Mouse (Mus musculus) liver, adult 2 months (tissue): ENCODE data around the gene E2f8. TPM values are rescaled to one million over a fixed set of nuclear protein-coding genes. Genes with fewer than 3 reads are reported as not detected.

Source experiments
- DNase-seq: peaks from one replicate; pipeline ENCODE4 v3.0.0-alpha.2; 2011; ENCODE audit warnings: low read depth, low spot score; ENCODE audit errors: extremely low read depth
- H3K27ac ChIP-seq: fragments of 200-500 bp; replicated peaks from 2 replicates; pipeline ENCODE4 v1.5.1; 2012; ENCODE audit warnings: low read depth, mild to moderate bottlenecking, control low read depth, inconsistent platforms, low read length; ENCODE audit not compliant: insufficient read depth
- H3K27me3 ChIP-seq: fragments of 200-500 bp; 2 replicates; pipeline ENCODE4 v1.6.1; 2012; ENCODE audit warnings: mild to moderate bottlenecking, moderate library complexity, low read length, inconsistent platforms; ENCODE audit not compliant: control insufficient read depth, insufficient read depth
- H3K36me3 ChIP-seq: fragments of 200-500 bp; 2 replicates; pipeline ENCODE4 v1.6.1; 2012; ENCODE audit warnings: low read length, inconsistent platforms; ENCODE audit not compliant: control insufficient read depth, insufficient read depth
- H3K4me1 ChIP-seq: fragments of 200-500 bp; 2 replicates; pipeline ENCODE4 v1.6.1; 2011; ENCODE audit warnings: low read length; ENCODE audit not compliant: control insufficient read depth, insufficient read depth
- H3K4me3 ChIP-seq: fragments of 200-500 bp; 2 replicates; pipeline ENCODE4 v1.5.1; 2011; ENCODE audit warnings: low read depth, mild to moderate bottlenecking, control low read depth, low read length, moderate library complexity; ENCODE audit not compliant: insufficient read depth
- H3K79me2 ChIP-seq: fragments of 200-500 bp; 2 replicates; pipeline ENCODE4 v1.6.1; 2012; ENCODE audit warnings: inconsistent platforms, mild to moderate bottlenecking, low read length, moderate library complexity; ENCODE audit not compliant: control insufficient read depth, insufficient read depth
- H3K9ac ChIP-seq: fragments of 200-500 bp; 2 replicates; pipeline ENCODE4 v1.6.1; 2012; ENCODE audit warnings: low read depth, mild to moderate bottlenecking, control low read depth, inconsistent platforms, low read length
- CTCF ChIP-seq: fragments of 200-500 bp; IDR thresholded peaks from 2 replicates; pipeline ENCODE4 v1.5.1; 2011; ENCODE audit warnings: low read depth, low read length, control low read depth
- POLR2A ChIP-seq: fragments of 200-500 bp; IDR thresholded peaks from 2 replicates; pipeline ENCODE4 v1.6.1; 2011; ENCODE audit warnings: low read length, control low read depth; ENCODE audit not compliant: insufficient read depth; ENCODE audit errors: extremely low read depth
- WGBS: fragments of 180-500 bp; shearing (Covaris S2); methylation state at CpG from one replicate; pipeline ENCODE4 v1.1.7; 2018; 5-methylcytosine and 5-hydroxymethylcytosine counted together
- polyA plus RNA-seq: library from polyadenylated mRNA; depleted of rRNA; stranded (reverse); fragments of >200 nt; gene quantifications from 2 replicates; pipeline ENCODE4 v1.2.3, GENCODE M21; 2012
- total RNA-seq: library from RNA; depleted of rRNA; stranded (reverse); fragments of >200 nt; gene quantifications from 2 replicates; pipeline ENCODE4 v1.2.3, GENCODE M21; 2014

E2f8 gene
- total and polyA plus RNA-seq, 2 experiments, result 0.83 to 2.6 TPM

DNA sequence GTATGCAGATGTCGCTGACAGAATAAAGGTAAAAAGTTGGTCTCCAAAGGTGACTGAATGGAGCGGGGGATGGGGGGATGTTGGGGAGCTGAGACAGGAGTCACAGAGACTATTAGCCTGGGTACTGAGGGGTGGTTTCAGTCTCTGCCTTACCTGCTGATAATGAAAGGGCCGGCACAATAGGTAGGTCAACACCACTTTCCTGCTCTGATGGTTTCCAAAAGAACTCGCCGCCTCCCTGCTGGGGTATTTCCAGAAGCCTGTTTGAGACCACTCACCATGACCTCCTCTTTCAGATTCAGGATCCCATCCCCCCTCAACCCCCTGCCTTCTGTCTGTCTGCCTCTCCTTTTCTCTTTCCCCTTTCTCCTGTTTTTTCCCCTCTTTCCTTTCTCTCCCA is 36.6 kb upstream of the E2f8 start:
- no peaks in the 10 kb centered on the region for H3K27me3 ChIP-seq
- TF ChIP-seq POLR2A (no peak), CTCF (no peak)
- H3K4me3 ChIP-seq, result no peak overlapping the region
- no peak overlapping the region for H3K27ac ChIP-seq
- H3K4me1 ChIP-seq, result peaks cover 4% of the 10 kb centered on the region; the same call in 1 of the 2 replicates
- no peak for DNase-seq
- no peaks in the 10 kb centered on the region for H3K36me3 ChIP-seq
- H3K9ac ChIP-seq, result no peak overlapping the region
- H3K79me2 ChIP-seq, result no peaks in the 10 kb centered on the region
- 34% methylated on average over 5 of the region's 5 CpGs for WGBS

DNA sequence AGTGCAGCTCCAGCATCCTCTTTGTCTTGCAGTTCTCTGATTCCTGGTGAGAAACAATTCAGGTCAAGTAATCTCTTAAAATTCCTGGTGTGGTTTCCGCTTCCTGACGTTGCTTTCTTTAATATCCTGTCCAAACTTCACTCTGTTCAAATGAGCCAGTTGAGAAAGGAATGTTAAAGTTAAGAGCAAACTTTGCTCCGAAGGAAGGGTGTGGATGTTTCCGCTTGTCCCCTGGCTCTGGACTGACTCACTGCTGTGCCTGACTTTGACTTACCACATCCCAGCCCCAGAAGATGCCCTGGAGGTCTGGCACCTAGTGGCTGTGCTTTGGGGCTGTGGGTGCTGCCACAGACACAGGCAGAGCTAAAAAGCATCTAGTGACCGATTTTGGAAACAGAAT is 36.1 kb upstream of the E2f8 start:
- no peak for DNase-seq
- peaks cover 4% of the 10 kb centered on the region; the same call in 1 of the 2 replicates for H3K4me1 ChIP-seq
- H3K36me3 ChIP-seq, result no peaks in the 10 kb centered on the region
- no peak overlapping the region for H3K9ac ChIP-seq
- H3K79me2 ChIP-seq, result no peaks in the 10 kb centered on the region
- no peak overlapping the region for H3K4me3 ChIP-seq
- no peaks in the 10 kb centered on the region for H3K27me3 ChIP-seq
- no peak overlapping the region for H3K27ac ChIP-seq
- 24% methylated on average over 5 of the region's 5 CpGs for WGBS
- no peak for TF ChIP-seq POLR2A
- TF ChIP-seq CTCF, result no peak

DNA sequence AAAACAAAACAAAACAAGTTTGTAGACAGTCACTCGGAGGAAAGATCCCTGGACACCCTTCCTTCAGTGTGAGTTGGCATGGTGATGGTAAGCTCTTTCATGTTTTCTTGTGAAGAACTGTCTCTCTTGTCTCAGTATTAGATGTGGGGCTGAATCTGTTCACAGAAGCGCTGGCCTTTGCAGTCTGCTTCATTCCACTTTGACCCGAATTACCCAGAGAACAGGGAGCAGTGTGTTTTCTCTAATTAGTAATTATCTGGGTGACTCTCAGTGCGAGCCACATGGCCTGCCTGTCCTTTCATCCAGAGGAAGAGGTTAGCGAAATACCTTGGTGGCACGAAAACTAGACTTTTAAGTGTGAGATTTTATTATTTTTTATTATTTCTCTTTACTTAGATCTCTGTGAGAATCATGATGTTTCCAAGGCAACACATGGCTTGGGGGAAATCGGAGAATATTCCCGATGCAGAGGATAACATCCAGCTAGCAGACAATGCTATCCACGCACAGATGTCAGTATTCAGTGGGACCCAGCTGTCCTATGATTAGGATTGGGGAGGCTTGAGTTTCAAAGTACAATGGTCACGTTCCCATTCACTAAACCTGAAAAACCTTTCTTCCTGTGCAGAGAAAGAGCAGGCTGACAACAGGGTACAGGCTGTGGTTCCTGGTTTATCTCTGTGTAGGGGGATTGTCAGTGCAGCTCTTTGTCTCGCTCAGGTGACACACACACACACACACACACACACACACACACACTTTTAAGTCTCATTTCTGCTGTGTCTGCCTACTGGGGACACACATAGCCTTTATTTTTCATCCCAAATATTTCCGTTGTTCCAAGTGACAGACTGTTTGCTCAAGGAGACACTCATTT is 33.5 kb upstream of the E2f8 start:
- WGBS, result 86% methylated on average over 12 of the region's 12 CpGs
- peaks cover 4% of the 10 kb centered on the region; the same call in 1 of the 2 replicates for H3K4me1 ChIP-seq
- DNase-seq, result no peak
- H3K79me2 ChIP-seq, result no peaks in the 10 kb centered on the region
- H3K4me3 ChIP-seq, result no peak overlapping the region
- H3K9ac ChIP-seq, result no peak overlapping the region
- H3K27ac ChIP-seq, result no peak overlapping the region
- H3K27me3 ChIP-seq, result no peaks in the 10 kb centered on the region
- no peaks in the 10 kb centered on the region for H3K36me3 ChIP-seq
- TF ChIP-seq CTCF (no peak), POLR2A (no peak)

DNA sequence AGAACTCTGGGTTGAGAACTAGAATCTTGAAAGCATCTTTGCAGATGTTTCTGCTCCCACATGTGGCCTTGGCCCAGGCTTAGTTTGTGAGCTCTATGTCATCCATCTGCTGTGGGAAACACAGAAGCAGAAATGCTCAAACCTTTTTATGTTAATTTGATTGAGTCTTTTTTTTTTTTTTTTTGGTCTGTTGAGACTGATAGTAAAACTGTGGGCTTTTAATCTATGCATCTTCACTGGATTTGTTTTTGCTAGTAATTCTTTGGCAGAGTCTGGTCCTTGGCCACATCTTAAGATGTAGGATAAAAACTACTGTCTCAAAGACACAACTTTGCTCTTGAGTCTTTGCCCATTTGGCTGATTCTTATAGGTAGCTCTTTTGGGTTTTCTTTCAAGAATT is 29.8 kb upstream of the E2f8 start:
- Histone ChIP-seq H3K27ac (no peak overlapping the region), H3K27me3 (no peaks in the 10 kb centered on the region), H3K4me3 (no peak overlapping the region), H3K36me3 (no peaks in the 10 kb centered on the region), H3K79me2 (no peaks in the 10 kb centered on the region), H3K9ac (no peak overlapping the region), H3K4me1 (no peaks in the 10 kb centered on the region)
- DNase-seq, result no peak
- TF ChIP-seq POLR2A (no peak), CTCF (no peak)

DNA sequence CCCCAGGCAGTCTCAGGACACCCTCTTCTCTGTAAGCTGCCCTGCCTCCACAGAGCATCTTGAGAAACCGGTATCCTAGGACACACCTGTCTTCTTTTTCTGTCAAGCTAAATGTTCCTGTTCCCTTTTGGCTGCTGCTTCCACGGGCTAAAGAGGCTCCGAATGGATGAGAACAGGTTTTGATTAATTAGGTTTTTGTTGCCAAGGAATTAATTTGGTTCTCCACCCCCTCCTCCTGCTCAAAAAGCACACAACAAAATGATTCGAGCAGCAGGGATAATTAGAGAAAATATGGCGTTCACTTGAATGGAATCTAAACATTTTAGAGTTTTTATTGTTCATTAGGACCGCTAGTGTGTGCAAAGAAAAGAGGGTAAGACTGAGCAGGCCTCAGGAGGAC is 28.9 kb upstream of the E2f8 start:
- Histone ChIP-seq H3K79me2 (no peaks in the 10 kb centered on the region), H3K27me3 (no peaks in the 10 kb centered on the region), H3K4me3 (no peak overlapping the region), H3K4me1 (no peaks in the 10 kb centered on the region), H3K27ac (no peak overlapping the region), H3K36me3 (no peaks in the 10 kb centered on the region), H3K9ac (no peak overlapping the region)
- 90% methylated on average over 6 of the region's 6 CpGs for WGBS
- TF ChIP-seq POLR2A (no peak), CTCF (no peak)
- DNase-seq, result no peak

DNA sequence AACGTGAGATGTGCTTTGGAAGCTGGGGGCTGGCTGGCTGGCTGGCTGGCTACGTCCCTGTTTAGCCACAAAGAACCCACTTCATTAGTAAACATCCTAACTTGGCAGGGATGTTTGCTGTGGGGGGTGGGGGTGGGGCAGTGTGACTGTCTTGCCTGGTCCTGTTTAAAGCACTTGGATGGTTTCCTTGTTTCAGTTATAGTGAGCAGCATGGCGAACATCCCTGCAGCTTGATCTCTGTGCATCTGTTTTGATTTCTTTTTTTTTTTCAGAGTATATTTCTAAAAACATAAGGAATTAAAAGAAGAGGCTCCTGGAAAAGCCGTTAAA is 27.9 kb upstream of the E2f8 start:
- Histone ChIP-seq H3K79me2 (no peaks in the 10 kb centered on the region), H3K36me3 (no peaks in the 10 kb centered on the region), H3K9ac (no peak overlapping the region), H3K27ac (no peak overlapping the region), H3K4me1 (no peaks in the 10 kb centered on the region), H3K4me3 (no peak overlapping the region), H3K27me3 (no peaks in the 10 kb centered on the region)
- no peak for DNase-seq
- WGBS, result 55% methylated on average over 4 of the region's 4 CpGs
- no peak for TF ChIP-seq CTCF
- no peak for TF ChIP-seq POLR2A
